ENCODE assay signal across 8 mouse cellular contexts in genomic region chr2:168912901-168913721, GRCm38 (mm10). TPM values are rescaled to one million over a fixed set of nuclear protein-coding genes. Genes with fewer than 3 reads are reported as not detected.
DNase-seq lines count a peak whose midpoint lies in the region; ATAC-seq and TF ChIP-seq lines count a peak whose summit lies in the region.

No protein-coding gene starts in this region.

- TF ChIP-seq CTCF in cortical plate, adult 2 months (IDR thresholded peaks at IDR 0.05; ENCODE audit: extremely low read depth, insufficient read depth, low read length) = no peak

- no peak overlapping the region for H3K27ac ChIP-seq in kidney, embryonic 14.5 days (ENCODE audit: low read depth, low read length)
- H3K27ac ChIP-seq in cortical plate, adult 2 months (ENCODE audit: insufficient read depth, low read length) = no peak overlapping the region

- peaks cover 30% of the 10 kb centered on the region for H3K27me3 ChIP-seq in kidney, embryonic 14.5 days (ENCODE audit: control insufficient read depth, insufficient read depth, low read length)

- 2% methylated on average over 31 of the region's 31 CpGs for WGBS in kidney, embryonic 14.5 days

- H3K4me1 ChIP-seq in kidney, embryonic 14.5 days (ENCODE audit: control insufficient read depth, insufficient read depth, low read length) = peaks cover 21% of the 10 kb centered on the region
- H3K4me1 ChIP-seq in cortical plate, adult 2 months (ENCODE audit: control insufficient read depth, insufficient read depth, low read length) = no peaks in the 10 kb centered on the region

- no peaks in the 10 kb centered on the region for H3K9me3 ChIP-seq in kidney, embryonic 14.5 days (ENCODE audit: control insufficient read depth, low read length)

- TF ChIP-seq POLR2A in cortical plate, adult 2 months (IDR thresholded peaks at IDR 0.05; ENCODE audit: extremely low read depth, insufficient read depth, low read length) = no peak

- H3K4me3 ChIP-seq in kidney, embryonic 14.5 days (ENCODE audit: low read length) = peak overlapping the region; percentile 50
- peak overlapping the region; percentile 22; the same call in 1 of the 2 replicates for H3K4me3 ChIP-seq in cortical plate, adult 2 months (ENCODE audit: insufficient read depth, low read length)

- no peaks in the 10 kb centered on the region for H3K36me3 ChIP-seq in kidney, embryonic 14.5 days (ENCODE audit: control insufficient read depth, insufficient read depth, low read length)

- DNase-seq in kidney, postnatal 14 days = no peak
- DNase-seq in induced T-regulatory cell, adult 2 months (ENCODE audit: low read depth) = peak; percentile 39
- DNase-seq in neural tube, embryonic 10.5 days (ENCODE audit: extremely low spot score, low spot score) = peak; percentile 44
- no peak for DNase-seq in adrenal gland, postnatal 4 days (ENCODE audit: low spot score in 2 of 2)
- no peak for DNase-seq in kidney, postnatal 25 days
- no peak for DNase-seq in ovary, postnatal 36 days (ENCODE audit: low spot score)

- H3K4me2 ChIP-seq in kidney, embryonic 14.5 days (replicated peaks; ENCODE audit: low read depth, low read length) = peak overlapping the region; percentile 94

- ATAC-seq in kidney, embryonic 14.5 days (ENCODE audit: low FRiP score, low TSS enrichment) = peak; percentile 44

- 0 out of 2 replicates have a peak overlapping the region, but pooled peaks have one; percentile 23 for H3K9ac ChIP-seq in kidney, embryonic 14.5 days (ENCODE audit: low read depth, low read length)

RNA-seq across cellular contexts. Expression of gene Zfp64, which starts 42.3 kb away (rescaled TPM):
- 23.0 and 27.8 TPM in 2 replicates for polyA plus RNA-seq in kidney, embryonic 14.5 days (2014; fragmentation: Nextera tagmentation; extraction: Ambion mirVana)
- polyA plus RNA-seq in cortical plate, adult 2 months (2012; rRNA removed) = 18.9 TPM in 2 replicates
- 10 to 100 TPM; 25.7 to 26.1 TPM for total RNA-seq in adrenal gland, postnatal 4 days (2021)

Comparison
In these comparisons a context has a peak if more than half of its experiments do, and no peak if none do; other contexts are left out.
1. DNase-seq: peak in induced T-regulatory cell, adult 2 months (single experiment) and neural tube, embryonic 10.5 days (single experiment); none in kidney, postnatal 14 days (single experiment), adrenal gland, postnatal 4 days (0 of 2), kidney, postnatal 25 days (0 of 2) and ovary, postnatal 36 days (single experiment).